Mouse (Mus musculus) macrophage (primary cell): Measurements from ENCODE around the gene Vmn2r90. TPM values are rescaled to one million over a fixed set of nuclear protein-coding genes. Genes with fewer than 3 reads are reported as not detected.

Experiments used
- polyA plus RNA-seq: library from polyadenylated mRNA; stranded (reverse); fragments of 250-400 nt; gene quantifications from 3 replicates; pipeline ENCODE4 v1.2.4, GENCODE M21; 2018; ENCODE audit warnings: inconsistent platforms

Gene Vmn2r90
- polyA plus RNA-seq, 1 experiment from 2014 or later, result not detected

Other genes with a start within 250 kb of the Vmn2r90 start
- gene Lnpep, start 78.7 kb upstream of the Vmn2r90 start, polyA plus RNA-seq, result 22.3 to 28.6 TPM (median 28.3 TPM) in 3 replicates
- gene Spaca6, start 123.4 kb downstream of the Vmn2r90 start, polyA plus RNA-seq, result 0.64 to 1.0 TPM (median 0.86 TPM) in 3 replicates
- gene Has1, start 151.5 kb downstream of the Vmn2r90 start, polyA plus RNA-seq, result not detected in 3 replicates
- gene Fpr1, start 180.2 kb downstream of the Vmn2r90 start, polyA plus RNA-seq, result 1.2 to 2.3 TPM (median 2.2 TPM) in 3 replicates
- gene Fpr2, start 184.1 kb downstream of the Vmn2r90 start, polyA plus RNA-seq, result 1.1 to 6.3 TPM (median 2.6 TPM) in 3 replicates
- gene Fpr3, start 184.1 kb downstream of the Vmn2r90 start, polyA plus RNA-seq, result not detected in 3 replicates